Mouse (Mus musculus) midbrain, postnatal 0 days (tissue): ENCODE data around the gene Dgkg. TPM values are rescaled to one million over a fixed set of nuclear protein-coding genes. Genes with fewer than 3 reads are reported as not detected.

Source experiments
- ATAC-seq: fragments of 200-750 bp; cut with Nextera tagmentation; 2 replicates; pipeline ENCODE4 v1.8.0; 2017; ENCODE audit warnings: moderate number of reproducible peaks, mild to moderate bottlenecking, moderate TSS enrichment, moderate library complexity; ENCODE audit not compliant: low FRiP score
- DNase-seq: peaks from one replicate; pipeline ENCODE4 v3.0.0-alpha.2; 2015; ENCODE audit warnings: low spot score
- H3K27ac ChIP-seq: fragments of 300-500 bp; sonication (generic); 2 replicates; pipeline ENCODE4 v1.5.1; 2014; ENCODE audit warnings: low read depth, mild to moderate bottlenecking, low read length, mixed read lengths
- H3K27me3 ChIP-seq: fragments of 300-500 bp; sonication (generic); 2 replicates; pipeline ENCODE4 v1.6.1; 2014; ENCODE audit warnings: low read length, control low read depth, mixed read lengths; ENCODE audit not compliant: insufficient read depth
- H3K36me3 ChIP-seq: fragments of 300-500 bp; sonication (generic); 2 replicates; pipeline ENCODE4 v1.6.1; 2014; ENCODE audit warnings: low read length, control low read depth, mixed read lengths; ENCODE audit not compliant: insufficient read depth
- H3K4me1 ChIP-seq: fragments of 300-500 bp; sonication (generic); 2 replicates; pipeline ENCODE4 v1.6.1; 2014; ENCODE audit warnings: mild to moderate bottlenecking, control low read depth, antibody characterized with exemption, low read length, mixed read lengths; ENCODE audit not compliant: insufficient read depth
- H3K4me2 ChIP-seq: fragments of 300-500 bp; sonication (generic); 2 replicates; pipeline ENCODE4 v1.6.1; 2014; ENCODE audit warnings: low read depth, mild to moderate bottlenecking, low read length, mixed read lengths; ENCODE audit not compliant: poor library complexity, severe bottlenecking
- H3K4me3 ChIP-seq: fragments of 300-500 bp; sonication (generic); 2 replicates; pipeline ENCODE4 v1.5.1; 2014; ENCODE audit warnings: low read depth, mild to moderate bottlenecking, low read length, moderate library complexity
- H3K9ac ChIP-seq: fragments of 300-500 bp; sonication (generic); replicated peaks from 2 replicates; pipeline ENCODE4 v1.6.1; 2014; ENCODE audit warnings: mild to moderate bottlenecking, low read length, moderate library complexity, mixed read lengths; ENCODE audit not compliant: poor library complexity, severe bottlenecking
- H3K9me3 ChIP-seq: fragments of 300-500 bp; sonication (generic); 2 replicates; pipeline ENCODE4 v1.6.1; 2016; ENCODE audit warnings: low read length, control low read depth
- CTCF ChIP-seq: IDR thresholded peaks from 2 replicates; pipeline ENCODE4 v1.5.1; 2016; ENCODE audit warnings: antibody characterized with exemption, mild to moderate bottlenecking
- WGBS: fragments of 180-500 bp; shearing (Covaris S2); extraction: QIAGEN DNeasy Blood & Tissue Kit; methylation state at CpG from one replicate; pipeline ENCODE4 v1.1.7; 2014; 5-methylcytosine and 5-hydroxymethylcytosine counted together
- polyA plus RNA-seq: library from polyadenylated mRNA; unstranded; fragments of >200 nt; fragmentation: Nextera tagmentation; extraction: Ambion mirVana; gene quantifications from 2 replicates; pipeline ENCODE4 v1.2.1, GENCODE M21; 2015
- total RNA-seq: library from RNA; depleted of rRNA; stranded (reverse); fragments of >200 nt; gene quantifications from 2 replicates; pipeline ENCODE4 v1.2.3, GENCODE M21; 2014

Gene Dgkg
- total and polyA plus RNA-seq, 2 experiments from 2014 or later, result 5.5 to 8.2 TPM

- H3K9me3 ChIP-seq, result no peaks in the 10 kb centered on the region
- H3K4me3 ChIP-seq, result no peak overlapping the region
- H3K9ac ChIP-seq, result no peak overlapping the region
- no peak for TF ChIP-seq CTCF
- H3K27ac ChIP-seq, result no peak overlapping the region
- DNase-seq (no peak), ATAC-seq (no peak)
- H3K27me3 ChIP-seq, result peaks cover 21% of the 10 kb centered on the region
- no peaks in the 10 kb centered on the region for H3K36me3 ChIP-seq
- H3K4me1 ChIP-seq, result 0 out of 2 replicates have a peak, but pooled peaks cover 3% of the 10 kb centered on the region
- no peak overlapping the region for H3K4me2 ChIP-seq
- whole genome bisulfite sequencing, result 91% methylated on average over 12 of the region's 12 CpGs
Observed at GRCm38 (mm10) chr16:22431773-22432172, 225.2 kb downstream of the Dgkg start.

DNA sequence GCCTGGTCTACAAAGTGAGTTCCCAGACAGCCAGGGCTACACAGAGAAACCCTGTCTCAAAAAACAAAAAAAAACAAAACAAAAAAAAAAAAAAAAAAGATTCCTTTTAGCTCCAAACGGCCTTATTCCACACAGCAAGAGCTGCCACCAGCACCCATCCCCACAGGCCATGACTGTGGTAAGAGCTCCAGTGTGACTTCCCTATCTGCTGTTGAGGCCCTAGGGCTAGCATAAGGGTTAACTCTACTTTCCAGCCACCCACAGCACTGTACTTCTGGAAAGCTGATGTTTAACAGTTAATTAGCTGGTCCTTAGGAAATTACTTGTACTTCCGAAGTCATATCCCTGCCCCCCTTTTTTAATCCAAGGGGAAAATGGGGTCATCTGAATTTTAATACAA lies 225.7 kb downstream of the Dgkg start:
- 60% methylated on average over 2 of the region's 2 CpGs for WGBS
- no peak for TF ChIP-seq CTCF
- Histone ChIP-seq H3K9me3 (no peaks in the 10 kb centered on the region), H3K36me3 (no peaks in the 10 kb centered on the region), H3K9ac (no peak overlapping the region), H3K27me3 (peaks cover 19% of the 10 kb centered on the region), H3K4me2 (no peak overlapping the region), H3K4me1 (0 out of 2 replicates have a peak, but pooled peaks cover 3% of the 10 kb centered on the region), H3K27ac (no peak overlapping the region), H3K4me3 (no peak overlapping the region)
- DNase-seq, result no peak
- ATAC-seq, result no peak

GRCm38 (mm10) chr16:22430211-22430951 lies 226.6 kb downstream of the Dgkg start:
- peak; percentile 78 for DNase-seq
- Histone ChIP-seq H3K4me3 (no peak overlapping the region), H3K9ac (peak overlapping the region; percentile 42; the same call in 1 of the 2 replicates), H3K4me2 (no peak overlapping the region), H3K27me3 (peaks cover 13% of the 10 kb centered on the region; the same call in 1 of the 2 replicates), H3K4me1 (0 out of 2 replicates have a peak, but pooled peaks cover 3% of the 10 kb centered on the region), H3K27ac (no peak overlapping the region), H3K9me3 (no peaks in the 10 kb centered on the region), H3K36me3 (no peaks in the 10 kb centered on the region)
- ATAC-seq, result no peak
- 44% methylated on average over 16 of the region's 16 CpGs for WGBS
- no peak for TF ChIP-seq CTCF

DNA sequence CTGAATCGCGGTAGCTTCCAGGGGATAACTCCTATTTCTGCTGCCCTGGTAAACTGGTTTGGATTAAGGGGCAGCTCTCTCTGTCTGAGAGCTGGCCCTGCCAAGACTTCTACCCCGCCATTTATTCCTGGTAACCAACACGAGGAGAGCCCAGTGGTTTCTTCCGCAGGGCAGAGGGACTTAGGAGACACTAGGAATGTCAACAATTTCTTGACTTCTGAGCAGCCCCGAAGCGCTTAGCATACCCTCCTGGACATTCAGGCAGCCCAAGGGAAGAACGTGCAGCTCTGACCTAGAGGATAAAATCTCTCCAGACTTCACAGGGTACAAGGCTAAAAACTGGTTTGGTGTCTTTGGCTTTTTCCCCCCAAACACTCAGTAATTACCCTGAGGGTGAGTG lies 227.6 kb downstream of the Dgkg start:
- Histone ChIP-seq H3K27ac (peak overlapping the region; percentile 21), H3K9me3 (no peaks in the 10 kb centered on the region), H3K4me2 (peak overlapping the region; percentile 52), H3K27me3 (0 out of 2 replicates have a peak, but pooled peaks cover 7% of the 10 kb centered on the region), H3K36me3 (no peaks in the 10 kb centered on the region), H3K4me3 (peak overlapping the region; percentile 27), H3K4me1 (0 out of 2 replicates have a peak, but pooled peaks cover 3% of the 10 kb centered on the region), H3K9ac (peak overlapping the region; percentile 36; the same call in 1 of the 2 replicates)
- TF ChIP-seq CTCF, result no peak
- ATAC-seq, result no peak; the same call in 1 of the 2 replicates
- DNase-seq, result no peak
- WGBS, result 6% methylated on average over 8 of the region's 8 CpGs

DNA sequence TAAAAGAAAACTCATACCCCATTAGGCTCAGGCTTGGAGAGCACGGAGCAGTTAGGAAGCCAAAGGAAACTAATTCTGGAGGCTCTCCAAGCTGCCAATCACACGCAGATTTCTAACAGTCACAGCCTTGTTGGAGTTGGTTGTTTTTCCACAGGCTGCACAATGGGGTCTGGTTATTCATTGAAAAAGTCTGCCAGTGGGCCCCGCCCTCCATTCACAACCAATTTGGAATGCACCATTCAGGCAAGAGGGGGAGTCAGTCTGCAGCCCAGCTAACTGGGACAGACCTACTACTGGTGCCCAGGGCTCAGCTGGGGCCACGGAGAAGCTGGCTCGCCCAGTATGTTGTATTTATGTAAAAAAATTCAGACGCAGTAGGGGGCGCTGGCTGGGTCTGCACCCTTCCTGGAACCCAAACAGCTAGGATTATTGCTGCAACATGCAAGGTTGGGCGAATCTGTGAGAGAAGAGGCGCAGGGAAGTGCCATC lies 228.1 kb downstream of the Dgkg start:
- DNase-seq (peak; percentile 96), ATAC-seq (peak; percentile 90)
- Histone ChIP-seq H3K9me3 (no peaks in the 10 kb centered on the region), H3K4me1 (0 out of 2 replicates have a peak, but pooled peaks cover 3% of the 10 kb centered on the region), H3K27me3 (0 out of 2 replicates have a peak, but pooled peaks cover 7% of the 10 kb centered on the region), H3K4me2 (peak overlapping the region; percentile 52), H3K36me3 (no peaks in the 10 kb centered on the region), H3K4me3 (peak overlapping the region; percentile 27), H3K9ac (peak overlapping the region; percentile 36; the same call in 1 of the 2 replicates), H3K27ac (peak overlapping the region; percentile 21)
- WGBS, result 2% methylated on average over 9 of the region's 9 CpGs
- TF ChIP-seq CTCF, result peak; percentile 68

DNA sequence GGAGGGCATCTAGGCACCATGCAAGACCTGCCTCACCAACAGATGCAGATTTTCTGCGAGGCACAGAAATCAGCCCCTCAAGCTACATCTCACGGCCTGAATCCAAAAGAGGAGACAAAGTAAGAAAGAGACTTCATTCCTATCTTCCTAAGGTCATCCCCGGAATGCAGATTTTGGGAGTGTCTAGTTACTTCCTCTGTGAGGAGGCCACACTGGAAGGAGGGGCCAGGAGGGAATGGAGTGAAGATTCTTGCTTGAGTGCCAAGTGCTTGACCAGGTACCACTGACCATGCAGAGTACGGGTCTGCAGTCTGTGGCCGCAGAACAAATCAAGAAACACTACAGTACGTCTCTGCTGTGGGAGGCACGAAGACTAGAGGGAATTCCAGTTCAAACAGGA lies 230.2 kb downstream of the Dgkg start:
- Histone ChIP-seq H3K4me2 (no peak overlapping the region), H3K4me3 (no peak overlapping the region), H3K9ac (no peak overlapping the region), H3K36me3 (no peaks in the 10 kb centered on the region), H3K4me1 (0 out of 2 replicates have a peak, but pooled peaks cover 3% of the 10 kb centered on the region), H3K9me3 (no peaks in the 10 kb centered on the region), H3K27me3 (0 out of 2 replicates have a peak, but pooled peaks cover 7% of the 10 kb centered on the region), H3K27ac (no peak overlapping the region)
- DNase-seq (no peak), ATAC-seq (no peak)
- WGBS, result 77% methylated on average over 7 of the region's 7 CpGs
- TF ChIP-seq CTCF, result no peak
